Mouse (Mus musculus) pancreas, adult 10 weeks (tissue): ENCODE data around the gene 4933407L21Rik. TPM values are rescaled to one million over a fixed set of nuclear protein-coding genes. Genes with fewer than 3 reads are reported as not detected.

Source experiments
- polyA plus RNA-seq: library from polyadenylated mRNA; stranded (reverse); fragments of 350-450 nt; fragmentation: Illumina TruSeq; extraction: RNeasy Lipid Tissue Mini Kit (QIAGEN cat#74804); gene quantifications from one replicate; pipeline ENCODE4 v1.2.3, GENCODE M21; 2015; ENCODE audit warnings: low read depth, low replicate concordance; ENCODE audit not compliant: insufficient read depth

The 4933407L21Rik gene
- not detected for polyA plus RNA-seq

GRCm38 (mm10) chr1:85928057-85928687 is at the start of gene 4933407L21Rik:
Gene 4933407L21Rik (plus strand): TSS chr1:85928483.

GRCm38 (mm10) chr1:85894231-85894747 is 34.0 kb upstream of the 4933407L21Rik start, which contains the start of gene Itm2c:
Gene Itm2c (plus strand): TSS chr1:85894281.

GRCm38 (mm10) chr1:85960873-85961272 is 32.6 kb downstream of the 4933407L21Rik start, which contains the start of gene Gpr55:
Gene Gpr55 (minus strand): TSS chr1:85961007.

Other genes starting within 250 kb of the 4933407L21Rik start
- 1.4 TPM for gene A630001G21Rik, start 149.8 kb upstream of the 4933407L21Rik start, polyA plus RNA-seq
- 14.9 TPM for gene Cab39, start 135.0 kb upstream of the 4933407L21Rik start, polyA plus RNA-seq
- 28.4 TPM for gene Itm2c, start 34.2 kb upstream of the 4933407L21Rik start, polyA plus RNA-seq
- not detected for gene Gpr55, start 32.5 kb downstream of the 4933407L21Rik start, polyA plus RNA-seq
- gene Spata3, start 88.3 kb downstream of the 4933407L21Rik start, polyA plus RNA-seq = not detected
- gene 2810459M11Rik, start 117.4 kb downstream of the 4933407L21Rik start, polyA plus RNA-seq = not detected
- gene Psmd1, start 135.9 kb downstream of the 4933407L21Rik start, polyA plus RNA-seq = 11.6 TPM
- gene Htr2b, start 183.5 kb downstream of the 4933407L21Rik start, polyA plus RNA-seq = not detected
- gene Gm21972, start 205.2 kb downstream of the 4933407L21Rik start, polyA plus RNA-seq = 2.1 TPM
- gene Armc9, start 226.3 kb downstream of the 4933407L21Rik start, polyA plus RNA-seq = 2.6 TPM